Mouse (Mus musculus) heart, adult 18-20 months (tissue): Measurements from ENCODE around the gene Ppp1r8. TPM values are rescaled to one million over a fixed set of nuclear protein-coding genes. Genes with fewer than 3 reads are reported as not detected.

Experiments used
- DNase-seq, 2 experiments: peaks; one replicate each; pipeline ENCODE4 v3.0.0; 2021 to 2022; ENCODE audit warnings: mixed read lengths in 1 of 2
- total RNA-seq, 2 experiments: library from RNA; stranded (reverse); gene quantifications; 2 replicates each; pipeline ENCODE4 v1.2.3; 2021

The Ppp1r8 gene
- total RNA-seq, 2 experiments from 2014 or later, result 18.8 to 20.5 TPM

DNA sequence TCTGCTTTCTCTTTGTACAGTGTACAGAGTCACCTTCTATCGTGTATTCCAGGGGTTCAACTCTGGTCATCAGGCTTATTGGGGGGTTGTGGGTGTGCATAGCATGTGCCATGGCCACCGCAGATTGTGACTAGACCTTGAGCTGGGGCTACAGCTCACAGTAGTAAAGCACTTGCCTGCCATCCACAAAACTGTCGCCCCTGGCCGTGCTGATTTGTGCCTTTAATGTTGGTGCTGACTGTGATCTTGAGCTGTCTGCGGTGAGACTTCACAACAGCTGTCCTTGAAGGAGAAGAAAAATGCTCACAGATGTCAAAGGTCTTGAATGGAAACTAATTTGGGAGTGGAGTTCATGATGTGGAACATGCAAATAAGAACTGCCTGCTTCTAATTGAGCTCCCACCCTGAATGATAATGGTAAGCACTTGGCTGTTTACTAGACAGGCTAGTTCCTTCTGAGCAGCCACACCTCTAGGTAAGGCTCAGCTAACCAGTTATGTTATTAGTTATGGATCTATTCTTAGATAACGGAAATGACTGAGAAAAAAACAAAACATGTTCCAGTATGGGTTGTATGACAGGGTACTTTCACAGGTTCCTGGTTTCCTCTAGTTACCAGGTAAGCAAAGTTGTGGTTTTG lies 64.3 kb downstream of the Ppp1r8 start:
- no peak for DNase-seq

Other genes with a start within 250 kb of the Ppp1r8 start
- 10 to 100 TPM; 32.5 to 33.9 TPM for gene Eya3, start 204.2 kb downstream of the Ppp1r8 start, total RNA-seq
- gene Xkr8, start 110.6 kb downstream of the Ppp1r8 start, total RNA-seq, result 1 to 10 TPM; 1.7 to 2.0 TPM
- gene Smpdl3b, start 85.9 kb downstream of the Ppp1r8 start, total RNA-seq, result under 1 TPM; 0.51 to 0.79 TPM
- gene Rpa2, start 74.8 kb downstream of the Ppp1r8 start, total RNA-seq, result 10 to 100 TPM; 11.8 to 14.1 TPM
- 1 to 10 TPM; 1.5 to 2.1 TPM for gene Themis2, start 46.8 kb downstream of the Ppp1r8 start, total RNA-seq
- 10 to 100 TPM; 32.6 to 33.8 TPM for gene Stx12, start 41.3 kb upstream of the Ppp1r8 start, total RNA-seq
- gene Fam76a, start 79.4 kb upstream of the Ppp1r8 start, total RNA-seq, result 10 to 100 TPM; 29.0 to 37.7 TPM
- under 1 TPM; 0.57 to 0.69 TPM for gene Fgr, start 130.9 kb upstream of the Ppp1r8 start, total RNA-seq
- 10 to 100 TPM; 36.3 to 38.5 TPM for gene Ahdc1, start 168.1 kb upstream of the Ppp1r8 start, total RNA-seq